Mouse (Mus musculus) right cerebral cortex, postnatal 10 days (tissue): ENCODE results near the gene Epop.
A peak's percentile ranks its signal among the peaks of the same experiment; 100 is the strongest.

Experiments
- DNase-seq, 2 experiments: peaks; one replicate each; pipeline ENCODE4 v3.0.0; 2021; ENCODE audit warnings: low spot score in 2 of 2

Epop gene

DNA sequence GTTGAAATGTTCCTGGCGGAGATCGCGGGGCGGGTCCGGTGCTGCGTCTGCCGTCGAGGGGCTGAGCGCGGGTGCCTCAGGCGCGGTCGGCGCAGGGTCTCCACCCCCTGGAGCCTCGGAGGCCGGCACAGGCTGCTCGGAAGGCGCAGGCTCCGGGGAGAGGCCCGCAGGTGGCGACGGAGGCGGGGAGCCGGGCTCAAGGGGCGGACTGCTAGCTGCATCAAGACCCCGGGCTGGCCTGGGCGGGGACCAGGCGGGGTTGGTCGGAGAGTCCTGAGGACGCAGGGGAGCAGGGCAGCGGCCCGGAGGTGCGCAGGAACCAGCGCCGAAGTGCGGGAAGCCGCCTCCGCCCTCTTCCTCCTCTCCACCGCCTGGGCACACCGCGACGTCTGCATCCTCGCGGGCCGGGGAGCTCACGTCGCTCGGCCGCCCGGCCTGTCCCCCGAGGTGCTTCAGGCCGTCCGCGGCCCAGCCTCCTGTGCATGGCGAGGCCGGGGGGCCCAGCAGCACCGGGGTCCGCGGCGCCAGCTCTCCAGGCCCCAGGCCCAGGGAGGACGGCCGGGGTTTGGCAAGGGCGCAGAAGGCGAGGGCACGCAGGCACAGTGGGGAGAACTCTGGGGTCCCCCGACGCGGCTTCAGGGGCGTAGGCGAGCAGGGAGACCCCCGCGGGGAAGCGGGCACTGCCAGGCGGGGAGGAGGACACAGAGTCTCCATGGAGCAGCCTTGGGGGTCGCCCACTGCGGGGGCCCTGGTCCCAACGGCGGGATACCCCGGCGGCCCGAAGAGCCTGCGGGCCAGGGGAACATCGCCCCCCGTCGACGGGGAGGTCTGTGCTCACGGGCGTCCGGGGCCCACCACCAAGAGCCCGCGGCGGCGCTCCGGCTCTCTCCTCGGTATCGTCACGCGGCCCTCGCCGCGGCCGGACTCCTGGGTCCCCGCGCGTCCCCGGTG lies 659 bp downstream of the Epop start:
- no peak for DNase-seq

DNA sequence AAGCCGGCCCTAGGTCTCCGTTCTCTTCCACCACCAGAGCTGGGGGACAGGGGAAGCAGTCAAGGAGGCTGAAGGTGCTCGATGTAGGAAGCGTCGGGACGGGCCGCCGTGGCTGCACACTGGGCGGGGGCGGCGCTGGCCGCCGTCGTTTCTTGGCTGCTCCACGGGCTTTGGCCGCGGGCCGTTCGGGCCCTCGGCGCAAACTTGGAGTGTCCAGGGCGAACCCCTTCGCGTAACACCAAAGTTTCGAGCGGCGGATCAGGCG lies 1.3 kb downstream of the Epop start:
- no peak for DNase-seq

DNA sequence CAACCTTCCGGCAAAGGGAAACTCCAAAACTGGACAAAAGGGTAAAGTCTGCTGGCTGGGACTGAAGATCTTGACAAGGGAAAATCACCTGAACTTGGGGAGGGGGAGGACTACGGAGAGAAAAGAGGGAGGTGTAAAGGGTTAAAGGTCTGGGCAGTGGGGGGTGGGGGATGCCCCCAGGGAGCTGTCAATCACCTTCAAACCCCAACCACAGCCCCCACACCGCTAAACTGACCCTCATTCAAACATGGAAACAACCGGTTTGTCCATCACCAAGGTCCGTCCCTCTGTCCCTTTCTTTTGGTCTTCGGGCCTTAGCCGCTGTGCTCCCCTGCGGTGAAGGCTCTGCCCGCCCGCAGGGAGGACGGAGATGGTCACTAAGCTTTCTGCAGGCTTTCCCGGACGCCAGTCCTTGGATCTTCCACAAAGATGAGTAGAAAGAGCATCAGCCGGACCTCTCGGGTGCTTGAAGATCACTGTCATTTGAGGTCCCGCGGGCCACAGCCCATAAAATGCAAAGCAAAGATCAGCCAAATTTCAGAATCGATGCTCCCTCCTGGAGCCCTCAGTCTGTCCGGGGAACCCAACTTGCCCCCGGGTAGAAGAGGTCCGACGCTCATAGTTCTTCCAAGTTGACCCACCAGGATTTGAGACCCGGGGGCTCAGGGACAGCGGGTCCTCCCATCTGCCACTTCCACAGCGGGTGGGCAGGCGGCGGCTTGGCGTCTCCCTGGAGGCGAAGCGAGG lies 1.8 kb downstream of the Epop start:
- DNase-seq = no peak

DNA sequence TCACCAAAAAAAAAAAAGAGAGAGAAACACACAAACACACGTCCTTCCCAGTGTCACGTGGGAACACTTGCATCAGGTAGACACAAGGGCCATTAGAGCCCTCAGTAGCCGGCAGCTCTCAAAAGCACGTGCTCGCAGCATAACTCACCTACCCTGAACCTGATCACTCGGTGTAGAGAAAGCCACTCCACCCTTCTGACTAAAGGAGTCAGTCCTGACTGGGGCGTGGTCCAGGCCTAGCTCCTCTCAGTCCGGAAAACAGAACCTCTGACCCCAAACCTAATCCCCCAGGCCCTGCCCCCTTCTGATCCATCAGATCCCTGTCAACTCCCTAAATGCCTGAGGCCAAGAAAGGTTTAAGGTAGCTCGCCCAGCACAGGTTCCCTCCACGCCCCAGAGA lies 2.7 kb downstream of the Epop start:
- DNase-seq = no peak

DNA sequence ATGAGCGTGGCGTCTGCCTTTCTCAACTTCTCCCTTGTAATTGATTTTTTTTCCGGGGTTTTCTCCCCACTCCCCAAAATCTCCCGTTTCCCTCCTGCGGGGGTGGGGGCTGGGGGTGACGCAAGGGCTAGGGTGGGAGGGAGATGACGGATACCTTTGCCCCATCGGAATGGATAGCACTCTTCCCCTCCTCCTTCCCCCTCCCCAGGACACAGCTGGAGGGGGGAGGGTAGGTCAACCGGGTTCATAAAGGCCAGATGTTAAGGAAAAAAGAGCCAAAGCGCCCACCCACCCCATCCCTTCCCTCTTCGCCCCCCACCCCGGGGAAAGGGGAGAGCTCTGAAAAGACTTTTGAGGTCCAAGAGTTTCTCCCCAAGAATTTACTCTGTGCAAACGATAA lies 3.1 kb downstream of the Epop start:
- no peak for DNase-seq

DNA sequence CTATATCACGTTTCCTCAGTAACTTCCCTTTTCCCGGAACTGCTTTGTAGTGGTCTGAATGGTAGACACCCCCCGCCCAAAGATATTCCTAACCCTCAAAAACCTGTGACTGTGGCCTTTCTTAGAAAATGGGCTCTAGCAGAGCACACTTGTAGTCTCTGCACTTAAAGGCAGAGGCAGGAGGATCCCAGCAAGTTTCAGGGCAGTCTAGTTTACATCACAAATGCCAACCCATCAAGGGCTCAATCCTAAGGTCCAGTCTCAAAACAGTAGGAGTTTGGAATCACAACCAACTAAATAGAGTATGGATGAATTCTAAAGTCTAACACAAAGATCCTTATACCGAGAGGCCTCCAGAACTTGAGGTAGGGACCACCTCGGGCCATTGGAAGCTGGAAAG lies 4.0 kb downstream of the Epop start:
- no peak for DNase-seq

DNA sequence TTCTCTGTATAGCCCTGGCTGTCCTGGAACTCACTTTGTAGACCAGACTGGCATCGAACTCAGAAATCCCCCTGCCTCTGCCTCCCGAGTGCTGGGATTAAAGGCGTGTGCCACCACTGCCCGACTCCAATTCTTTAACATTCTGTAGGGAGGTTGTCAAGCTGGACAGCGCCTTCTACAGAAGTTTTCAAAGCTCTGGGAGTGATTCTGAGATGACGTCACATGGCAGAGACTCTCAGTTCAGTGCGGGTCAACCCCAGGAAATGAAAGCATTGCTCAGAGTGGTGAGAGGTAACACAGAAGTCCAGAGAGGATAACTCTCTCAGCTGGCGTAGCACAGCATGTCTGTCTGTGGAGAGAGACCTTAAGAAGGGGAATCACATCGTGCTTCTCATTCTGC lies 6.3 kb downstream of the Epop start:
- no peak for DNase-seq

DNA sequence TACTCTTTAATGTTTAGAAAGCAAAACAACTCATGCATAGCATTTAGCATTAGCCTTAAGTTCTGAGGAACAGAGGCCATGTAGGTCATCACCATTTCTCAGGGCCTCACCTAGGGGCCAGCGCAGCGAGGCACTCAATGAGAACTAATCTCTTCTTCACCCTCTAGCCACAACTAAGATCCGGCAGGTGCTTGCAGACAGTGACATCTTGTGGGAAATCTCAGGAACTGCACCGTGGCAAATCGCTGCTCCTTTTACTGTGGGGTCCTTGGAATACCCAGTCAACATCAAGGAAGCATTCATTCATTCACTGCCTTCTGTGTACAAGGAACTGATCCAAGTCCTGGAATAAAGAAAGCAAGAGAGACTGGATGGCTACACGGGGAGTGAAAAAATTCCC lies 7.1 kb downstream of the Epop start:
- DNase-seq = peak; percentile 81 to 85

DNA sequence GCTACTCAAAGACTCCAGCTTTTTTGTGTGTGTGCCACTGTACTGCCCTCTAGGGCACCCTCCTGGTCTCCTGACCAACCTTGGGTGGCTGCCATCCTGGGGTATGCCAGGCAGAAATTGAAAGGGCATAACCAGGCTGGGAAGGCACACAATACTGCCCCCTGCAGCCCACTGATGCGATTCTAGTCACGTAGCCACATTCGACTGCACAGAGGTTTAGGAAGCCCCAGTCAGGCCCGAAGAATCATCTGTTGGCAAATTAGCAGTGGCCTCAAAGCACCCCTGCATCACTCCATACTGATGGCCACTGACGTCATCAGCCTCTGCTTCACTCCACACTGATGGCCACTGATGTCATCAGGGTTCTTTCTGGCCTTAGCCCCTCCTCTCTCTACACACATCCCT lies 10.1 kb downstream of the Epop start:
- peak; percentile 83 to 84 for DNase-seq

DNA sequence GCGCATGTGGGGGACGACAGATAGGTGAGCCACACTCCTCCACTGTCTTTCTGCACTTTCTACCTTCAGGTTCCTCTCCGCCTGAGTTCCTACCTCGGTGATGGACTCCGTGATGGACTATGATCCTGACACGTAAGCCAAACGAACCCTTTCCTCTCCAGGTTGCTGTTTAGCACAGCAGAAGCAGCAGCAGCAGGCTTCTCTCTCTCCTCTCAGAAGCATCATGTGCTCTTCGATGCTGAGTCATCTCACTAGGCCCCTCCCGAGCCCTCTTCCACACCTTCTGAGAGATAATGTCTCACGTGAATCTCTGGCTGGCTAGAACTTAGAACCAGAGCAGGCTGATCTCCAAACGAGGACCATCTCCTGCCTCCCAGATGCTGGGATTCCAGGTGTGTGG lies 11.1 kb downstream of the Epop start:
- DNase-seq = no peak

DNA sequence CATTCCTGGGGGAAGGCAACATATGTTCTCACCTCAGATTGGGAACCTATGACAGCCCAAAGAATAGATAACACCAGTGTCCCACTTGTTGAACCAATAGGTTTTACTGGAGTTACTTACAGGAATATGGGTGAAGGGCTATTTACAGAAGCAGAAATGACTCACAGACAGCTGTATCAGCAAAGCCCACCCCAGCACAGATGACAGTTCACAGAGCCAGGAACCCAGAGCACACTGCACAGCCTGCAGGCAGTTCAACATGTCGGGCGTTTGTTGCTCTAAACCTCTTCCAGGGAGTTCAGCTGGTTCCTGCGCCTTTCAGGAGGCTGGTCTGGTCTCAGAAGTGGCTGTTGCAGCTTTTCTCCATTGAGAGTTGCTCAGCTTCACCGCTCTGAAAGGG lies 14.2 kb downstream of the Epop start:
- DNase-seq = no peak

DNA sequence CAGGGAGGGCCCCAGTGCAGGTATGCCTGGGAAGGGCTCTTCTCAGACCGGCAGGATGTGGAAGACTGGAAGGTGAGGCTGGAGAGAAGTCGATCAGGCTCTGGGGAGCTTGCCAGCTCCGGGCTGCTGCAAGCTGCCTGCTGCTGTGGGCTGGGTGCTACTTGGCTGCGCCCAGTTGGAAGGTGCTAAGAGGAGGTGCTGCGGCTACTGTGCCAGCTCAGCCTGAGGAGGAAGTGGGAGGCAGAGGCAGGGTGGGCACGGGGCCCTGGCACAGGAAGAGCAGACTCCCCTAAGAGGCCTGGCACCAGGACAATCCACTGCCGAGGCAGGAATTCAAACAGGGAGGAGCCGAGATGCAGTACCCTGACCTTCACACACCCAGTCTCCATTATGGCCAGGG lies 18.4 kb downstream of the Epop start:
- peak; percentile 84 to 85 for DNase-seq

DNA sequence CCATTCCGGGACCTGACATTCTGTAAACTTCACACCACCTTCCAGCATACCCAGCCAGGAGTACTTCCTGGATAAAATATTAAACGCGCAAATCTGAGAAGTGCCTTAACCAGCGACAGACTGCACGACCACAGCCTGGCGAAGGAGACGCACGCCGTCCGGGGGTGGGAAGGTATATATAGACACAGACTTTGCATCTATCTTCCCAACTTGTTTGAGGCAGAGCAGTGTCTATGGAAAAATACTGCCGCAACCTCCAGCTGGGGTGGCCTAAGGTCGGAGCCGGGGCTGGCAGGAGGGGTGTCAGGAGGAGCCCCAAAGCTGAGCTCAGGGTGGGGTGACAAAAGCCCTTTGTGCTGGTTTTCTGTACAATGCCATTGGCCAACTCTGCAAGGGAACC lies 19.8 kb downstream of the Epop start:
- peak; percentile 72 to 82 for DNase-seq

DNA sequence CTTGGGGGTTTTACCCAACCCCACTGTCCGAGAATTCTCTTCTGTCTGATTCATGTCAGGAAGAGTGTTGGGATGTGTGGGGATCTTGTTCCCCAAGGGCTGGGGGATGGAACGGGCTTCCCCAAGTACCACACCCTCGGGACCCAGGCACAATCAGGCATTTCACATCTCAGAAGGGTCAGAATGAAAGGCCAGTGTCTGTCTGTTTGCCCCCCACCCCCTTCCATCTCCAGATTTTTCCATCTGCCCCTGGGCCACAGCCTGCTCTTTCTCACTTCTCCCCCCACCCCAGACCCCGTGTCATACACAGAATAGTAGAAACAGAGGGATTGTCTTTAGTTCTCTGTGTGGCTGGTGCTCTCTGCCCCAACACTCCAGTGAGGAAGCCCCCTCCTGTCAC lies 20.6 kb downstream of the Epop start:
- no peak for DNase-seq

DNA sequence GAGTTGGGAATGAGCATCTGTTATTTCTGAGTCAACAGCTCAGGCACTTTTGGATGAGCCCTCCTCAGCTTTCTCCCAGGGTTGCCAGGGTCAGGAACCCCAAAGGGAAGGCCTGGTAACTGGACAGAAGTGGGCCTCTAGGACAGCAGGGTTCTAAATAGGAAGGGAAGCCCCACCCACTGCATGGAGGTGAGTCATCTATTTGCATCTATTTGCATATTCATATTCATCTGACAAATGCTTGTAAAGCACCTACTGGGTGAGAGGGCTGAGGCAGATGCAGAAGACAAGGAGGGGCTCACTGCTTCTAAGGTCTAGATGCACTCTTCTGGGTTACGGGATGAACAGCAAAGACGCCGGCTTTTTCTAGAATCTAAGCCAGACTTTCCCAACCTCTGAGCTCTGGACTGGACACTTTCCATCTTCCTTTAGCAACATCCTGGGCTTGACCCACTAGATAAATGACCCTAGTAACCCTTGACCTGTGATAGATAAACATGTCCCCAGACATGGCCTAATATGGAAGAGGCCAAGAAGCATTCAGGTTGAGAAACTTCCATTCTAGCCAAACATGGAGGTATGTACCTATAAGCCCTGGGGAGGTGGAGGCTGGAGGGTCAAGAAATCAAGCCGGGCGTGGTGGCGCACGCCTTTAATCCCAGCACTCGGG lies 22.3 kb downstream of the Epop start:
- DNase-seq = no peak

DNA sequence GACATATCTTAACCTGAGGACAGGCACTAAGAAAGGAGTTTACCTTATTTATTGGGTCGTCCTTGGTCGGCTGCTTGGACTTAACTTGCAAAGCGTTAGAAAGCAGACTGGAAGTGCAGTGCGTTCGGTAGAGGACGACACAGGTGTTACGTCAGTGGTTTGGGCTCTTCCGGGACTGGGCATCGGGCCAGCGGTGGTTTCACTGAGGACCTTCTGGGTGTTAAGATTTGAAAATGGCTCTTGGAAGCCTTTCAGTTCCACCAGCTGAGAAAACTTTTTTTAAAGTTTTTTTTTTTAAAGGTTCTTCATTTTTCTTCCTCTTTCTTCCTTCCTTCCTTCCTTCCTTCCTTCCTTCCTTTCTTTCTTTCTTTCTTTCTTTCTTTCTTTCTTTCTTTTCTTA lies 25.6 kb downstream of the Epop start:
- no peak for DNase-seq

DNA sequence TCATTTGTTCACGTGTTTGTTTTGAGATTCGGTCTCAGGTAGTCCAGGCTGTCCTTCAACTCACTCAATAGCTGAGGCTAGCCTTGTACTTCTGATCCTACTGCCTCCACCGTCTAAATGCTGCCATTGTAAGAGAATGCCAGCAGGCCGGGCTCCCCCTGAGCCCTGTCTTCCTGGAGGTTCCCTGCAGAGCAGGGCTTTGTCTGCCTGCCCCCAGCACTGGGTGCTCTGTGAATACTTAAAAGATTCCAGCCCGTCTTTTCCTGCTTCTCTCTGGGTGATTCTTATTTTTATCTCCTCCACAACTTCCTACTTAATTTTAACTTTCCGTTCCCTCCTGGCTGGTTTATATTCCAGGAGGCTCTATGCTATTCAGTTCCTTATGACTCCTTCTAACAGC lies 27.3 kb downstream of the Epop start:
- no peak for DNase-seq

DNA sequence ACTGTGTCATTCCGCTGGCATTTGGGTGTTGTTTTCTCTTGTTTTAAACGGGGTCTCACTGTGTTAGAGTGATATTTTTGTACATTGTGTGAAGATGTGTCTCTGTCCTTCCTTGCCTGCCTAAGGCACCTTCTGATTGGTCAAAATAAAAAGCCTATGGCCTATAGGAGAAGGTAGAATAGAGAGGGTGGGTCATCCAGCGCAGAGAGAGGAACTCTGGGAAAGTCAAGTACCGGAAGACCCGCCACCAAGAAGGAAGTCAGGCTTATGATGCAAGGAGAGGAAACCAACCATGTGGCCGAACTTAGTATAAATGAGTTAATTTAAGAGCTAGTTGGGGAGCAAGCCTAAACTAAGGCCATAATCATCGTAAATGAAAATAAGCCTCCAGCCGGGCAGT lies 30.4 kb downstream of the Epop start:
- DNase-seq = no peak

DNA sequence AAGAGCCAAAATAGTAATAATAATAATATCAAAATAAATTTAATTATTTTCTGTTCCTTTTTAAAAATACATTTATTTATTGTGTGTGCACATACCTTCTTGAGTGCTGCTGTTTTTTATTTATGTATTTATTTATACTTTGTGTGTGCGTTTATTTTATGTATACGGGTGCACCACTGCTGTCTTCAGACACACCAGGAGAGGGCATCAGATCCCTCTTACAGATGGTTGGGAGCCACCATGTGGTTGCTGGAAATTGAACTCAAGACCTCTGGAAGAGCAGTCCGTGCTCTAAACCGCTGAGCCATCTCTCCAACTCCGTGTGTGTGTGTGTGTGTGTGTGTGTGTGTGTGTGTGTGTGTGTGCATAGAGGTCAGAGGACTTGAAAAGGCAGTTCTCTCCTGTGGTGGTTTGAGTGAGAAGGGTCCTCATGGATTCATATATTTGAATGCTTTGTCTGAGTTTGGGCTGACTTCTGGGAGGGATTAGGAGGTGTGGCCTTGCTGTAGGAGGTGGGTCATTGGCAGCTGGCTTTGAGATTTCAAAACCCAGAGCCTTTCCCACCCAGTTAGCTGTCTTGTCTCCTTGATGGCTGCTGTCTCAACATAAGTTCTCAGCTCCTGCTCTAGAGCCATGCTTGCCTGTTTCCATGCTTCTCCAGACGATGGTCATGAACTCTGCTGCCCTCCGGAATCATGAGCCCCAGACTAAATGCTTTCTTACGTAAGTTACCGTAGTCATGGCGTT lies 31.4 kb downstream of the Epop start:
- DNase-seq = no peak

DNA sequence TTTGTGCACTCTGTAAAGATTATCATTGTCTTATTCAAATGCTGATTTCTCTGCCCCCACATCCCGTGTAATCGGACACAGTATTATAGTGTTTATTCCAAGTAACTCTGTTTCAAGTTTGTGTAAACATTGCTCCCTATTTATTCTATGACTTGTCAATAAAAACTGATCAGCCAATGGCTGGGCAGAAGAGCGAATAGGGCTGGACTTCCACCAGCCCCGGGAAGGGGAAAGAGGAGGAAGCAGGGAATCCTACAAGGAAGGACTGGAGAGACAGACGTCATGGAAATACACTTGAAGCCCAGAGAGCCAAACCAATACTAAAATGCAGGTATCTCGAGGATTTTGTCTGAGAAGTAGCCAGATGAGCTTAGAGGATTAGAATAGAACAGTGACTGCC lies 35.4 kb downstream of the Epop start:
- no peak for DNase-seq

DNA sequence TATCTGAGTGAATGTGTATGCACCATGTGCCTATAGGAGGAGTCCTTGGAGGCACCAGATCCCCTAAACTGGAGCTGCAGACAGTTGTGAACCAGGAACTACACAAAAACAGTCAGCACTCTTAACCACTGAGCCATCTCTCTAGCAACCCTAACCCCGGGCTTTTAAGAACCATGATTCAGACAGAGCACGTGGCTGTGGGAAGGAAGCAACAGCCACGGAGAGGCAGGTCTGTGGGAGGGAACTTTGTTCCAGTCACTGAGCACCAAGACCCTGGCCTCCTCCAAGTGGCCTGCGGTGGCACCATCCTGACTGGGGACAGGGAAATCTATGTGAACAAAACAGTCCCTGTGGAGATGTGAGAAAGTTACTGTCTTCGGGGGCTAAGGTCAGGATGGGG lies 37.6 kb downstream of the Epop start:
- DNase-seq = no peak
